Mouse (Mus musculus) ovary, postnatal 14 days (tissue): ENCODE measurements around the gene P4ha1.
"Not testable (repeated sequence)": the region's sequence is repeated elsewhere in the genome, so short reads cannot be mapped to it uniquely, and the experiment has no call there.

Experiments
- DNase-seq: peaks from one replicate; pipeline ENCODE4 v3.0.0; 2022; ENCODE audit warnings: low spot score

Gene P4ha1

GRCm38 (mm10) chr10:59323100-59323487, at the start of gene P4ha1:
Gene P4ha1 (plus strand): TSS chr10:59323296.
- peak; percentile 98 for DNase-seq

GRCm38 (mm10) chr10:59275745-59276144, 47.4 kb upstream of the P4ha1 start:
- no peak for DNase-seq

- no peak for DNase-seq
Observed at GRCm38 (mm10) chr10:59277116-59277515, 46.0 kb upstream of the P4ha1 start.

- DNase-seq: no peak
Observed at GRCm38 (mm10) chr10:59277729-59278475, 45.2 kb upstream of the P4ha1 start.

- DNase-seq: no peak
Observed at GRCm38 (mm10) chr10:59283164-59283563, 39.9 kb upstream of the P4ha1 start.

GRCm38 (mm10) chr10:59283749-59284148, 39.3 kb upstream of the P4ha1 start:
- DNase-seq: no peak

GRCm38 (mm10) chr10:59285530-59285929, 37.6 kb upstream of the P4ha1 start:
- DNase-seq: no peak

GRCm38 (mm10) chr10:59287251-59287650, 35.8 kb upstream of the P4ha1 start:
- no peak for DNase-seq

- DNase-seq: no peak
Observed at GRCm38 (mm10) chr10:59287662-59288061, 35.4 kb upstream of the P4ha1 start.

GRCm38 (mm10) chr10:59289062-59289461, 34.0 kb upstream of the P4ha1 start:
- no peak for DNase-seq

GRCm38 (mm10) chr10:59291536-59291935, 31.6 kb upstream of the P4ha1 start:
- no peak for DNase-seq

- no peak for DNase-seq
Observed at GRCm38 (mm10) chr10:59292079-59292478, 31.0 kb upstream of the P4ha1 start.

GRCm38 (mm10) chr10:59292558-59292957, 30.5 kb upstream of the P4ha1 start:
- peak; percentile 68 for DNase-seq

- DNase-seq: peak; percentile 50
Observed at GRCm38 (mm10) chr10:59295241-59295811, 27.8 kb upstream of the P4ha1 start.

GRCm38 (mm10) chr10:59296261-59296660, 26.8 kb upstream of the P4ha1 start:
- DNase-seq: peak; percentile 65

- DNase-seq: not testable (repeated sequence)
Observed at GRCm38 (mm10) chr10:59302671-59303070, 20.4 kb upstream of the P4ha1 start.

GRCm38 (mm10) chr10:59308993-59309715, 13.9 kb upstream of the P4ha1 start:
- DNase-seq: no peak

GRCm38 (mm10) chr10:59310124-59310523, 13.0 kb upstream of the P4ha1 start:
- DNase-seq: no peak

- no peak for DNase-seq
Observed at GRCm38 (mm10) chr10:59310691-59311457, 12.2 kb upstream of the P4ha1 start.

GRCm38 (mm10) chr10:59311881-59312280, 11.2 kb upstream of the P4ha1 start:
- DNase-seq: no peak

- DNase-seq: no peak
Observed at GRCm38 (mm10) chr10:59321112-59321511, 2.0 kb upstream of the P4ha1 start.

GRCm38 (mm10) chr10:59322271-59322670, 825 bp upstream of the P4ha1 start:
- no peak for DNase-seq
